Mouse (Mus musculus) cerebellum, adult 11 months (tissue): ENCODE measurements at regions not wholly inside any gene's neighbourhood (a gene's known extent, or its start where the extent isn't known, plus 50 kb on each side); places are given as distances from the start of the nearest gene placed in this dataset.

Experiments
- DNase-seq: peaks from one replicate; pipeline ENCODE4 v3.0.0; 2022

GRCm38 (mm10) chr13:35383624-35384018 lies 276.0 kb upstream of the Cdyl start:
- no peak for DNase-seq

GRCm38 (mm10) chr13:35388380-35388779 lies 271.3 kb upstream of the Cdyl start:
- no peak for DNase-seq

DNA sequence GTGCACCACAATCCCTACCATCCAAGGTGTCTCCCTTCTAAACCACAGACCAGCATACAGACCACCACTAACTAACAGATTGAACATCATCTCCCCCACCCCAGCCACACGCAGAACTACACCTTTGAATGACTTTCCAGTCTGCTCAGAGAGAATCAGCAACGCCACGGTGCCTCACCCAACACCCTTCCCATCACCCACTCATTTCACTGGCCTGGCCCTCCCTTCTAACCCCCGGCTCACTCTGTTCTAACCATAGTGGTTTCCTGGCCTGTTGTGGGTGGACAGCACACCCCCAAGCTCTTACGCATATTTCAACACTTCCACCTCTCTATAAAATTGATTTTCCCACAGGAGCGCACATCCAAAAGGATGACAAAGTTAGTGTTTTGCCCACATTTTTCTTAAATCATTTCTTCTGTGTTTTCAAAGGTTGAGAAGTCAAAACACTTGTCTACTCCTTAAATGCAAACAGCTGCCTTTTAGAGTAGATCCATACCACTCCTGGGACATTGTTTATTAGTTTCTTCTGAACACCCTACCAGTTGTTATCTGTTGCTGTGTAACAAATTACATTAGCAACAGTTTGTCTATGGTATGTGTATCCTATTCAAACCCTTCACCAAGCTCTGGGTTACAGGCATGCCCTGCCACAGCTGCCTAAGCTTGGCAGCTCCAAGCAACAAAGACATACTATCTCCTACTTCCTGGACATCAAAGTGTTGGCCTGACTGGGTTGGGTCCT lies 269.7 kb upstream of the Cdyl start:
- no peak for DNase-seq

- DNase-seq: no peak
Observed at GRCm38 (mm10) chr13:35390526-35390880, 269.1 kb upstream of the Cdyl start.

DNA sequence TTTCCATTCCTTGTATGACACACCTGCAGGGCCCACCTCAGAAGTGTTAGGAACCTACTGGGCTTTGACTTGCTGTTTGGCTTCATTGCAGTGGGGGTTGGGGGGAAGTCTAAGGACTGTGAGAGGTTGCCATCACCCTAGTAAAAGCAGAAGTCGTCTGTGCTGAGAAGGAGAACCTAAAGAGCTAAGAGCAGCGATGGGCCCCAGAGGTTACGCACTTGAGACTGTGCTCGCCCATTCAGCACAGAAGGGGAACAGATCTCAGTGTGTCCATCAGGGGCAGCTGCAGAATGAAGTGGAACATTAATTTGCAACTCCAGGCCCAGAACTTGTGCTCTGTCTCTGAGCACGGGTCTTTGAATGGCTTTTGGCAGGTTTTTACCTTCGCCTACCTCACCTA lies 267.5 kb upstream of the Cdyl start:
- no peak for DNase-seq

DNA sequence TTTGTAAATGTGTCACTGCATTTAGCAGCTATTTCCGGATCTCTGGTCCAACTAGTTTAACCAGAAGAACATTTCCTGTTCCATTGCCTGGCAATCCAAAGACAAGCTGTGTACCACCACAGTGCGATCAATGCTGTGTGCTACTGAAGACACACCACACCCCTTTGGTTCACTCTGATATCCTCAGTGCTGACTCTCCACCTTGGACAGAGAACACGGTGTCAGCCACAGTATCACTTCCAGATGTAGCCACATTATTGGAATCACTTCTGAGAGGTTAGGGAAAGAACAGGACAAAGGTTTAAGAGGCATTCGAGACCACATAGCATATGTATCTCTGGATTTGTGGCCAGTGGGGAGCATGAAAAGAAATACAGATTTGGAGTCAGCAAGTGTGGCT lies 264.4 kb upstream of the Cdyl start:
- no peak for DNase-seq

DNA sequence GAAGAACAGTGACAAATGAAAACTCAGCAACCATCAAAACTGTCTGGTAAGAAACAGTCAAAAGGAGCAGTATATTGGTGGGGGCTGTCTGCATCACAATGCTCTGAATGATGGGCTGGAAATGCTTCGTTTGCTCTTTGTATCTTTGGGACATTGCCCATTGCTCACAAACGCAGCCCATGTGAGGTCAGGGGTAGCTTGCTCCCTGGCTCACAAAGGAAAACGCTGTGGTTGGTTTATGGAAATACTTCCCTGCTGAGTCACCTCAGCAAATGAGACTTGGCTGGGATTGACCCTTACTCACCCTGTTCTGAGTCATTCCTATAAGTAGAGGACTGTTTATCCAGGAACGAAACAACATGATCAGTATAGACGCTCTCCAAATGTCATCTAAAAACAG lies 264.0 kb upstream of the Cdyl start:
- DNase-seq: no peak

GRCm38 (mm10) chr13:35397166-35397565 lies 262.5 kb upstream of the Cdyl start:
- no peak for DNase-seq

GRCm38 (mm10) chr13:35398192-35398591 lies 261.4 kb upstream of the Cdyl start:
- no peak for DNase-seq

- DNase-seq: no peak
Observed at GRCm38 (mm10) chr13:35402856-35403255, 256.8 kb upstream of the Cdyl start.

- no peak for DNase-seq
Observed at GRCm38 (mm10) chr13:35404428-35404827, 255.2 kb upstream of the Cdyl start.

- DNase-seq: no peak
Observed at GRCm38 (mm10) chr13:35405384-35405783, 254.2 kb upstream of the Cdyl start.

GRCm38 (mm10) chr13:35417500-35417899 lies 242.1 kb upstream of the Cdyl start:
- DNase-seq: no peak

DNA sequence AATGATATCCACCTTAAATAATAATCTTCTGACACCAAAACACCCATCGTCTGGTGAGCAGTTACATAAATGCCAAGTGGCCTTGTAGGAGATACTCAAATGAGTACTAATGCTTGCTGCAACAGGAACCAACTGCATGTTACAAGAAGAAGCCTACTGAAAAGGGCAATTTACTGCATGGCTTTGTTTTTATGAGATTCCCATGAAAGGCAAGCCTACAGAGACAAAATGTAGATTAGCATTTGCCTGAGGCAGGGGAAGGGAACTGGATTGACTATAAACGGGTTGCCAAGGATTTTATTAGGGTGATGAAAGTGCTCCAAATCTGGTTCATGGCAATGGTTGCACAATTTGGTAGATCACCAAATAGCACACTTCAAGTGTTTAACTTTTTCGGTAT lies 239.6 kb upstream of the Cdyl start:
- DNase-seq: no peak

DNA sequence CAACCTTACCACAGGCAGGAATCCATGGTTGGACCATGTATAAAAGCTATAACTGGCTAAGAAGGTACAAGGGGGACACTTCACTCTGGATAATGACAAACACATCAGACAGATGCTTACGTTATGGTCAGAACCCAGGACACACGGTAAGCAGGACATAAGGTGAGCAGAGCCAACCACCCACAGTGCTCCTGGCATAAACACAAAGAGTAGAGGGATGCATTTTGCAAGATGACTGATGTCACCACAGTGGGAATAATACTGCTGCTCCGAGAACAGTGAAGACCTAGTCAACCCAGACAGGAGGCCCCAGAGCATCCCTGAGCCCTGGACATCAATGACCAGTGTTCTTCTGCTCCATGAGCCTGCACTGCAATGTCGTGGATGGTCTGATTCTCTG lies 233.6 kb upstream of the Cdyl start:
- peak; percentile 5 for DNase-seq

DNA sequence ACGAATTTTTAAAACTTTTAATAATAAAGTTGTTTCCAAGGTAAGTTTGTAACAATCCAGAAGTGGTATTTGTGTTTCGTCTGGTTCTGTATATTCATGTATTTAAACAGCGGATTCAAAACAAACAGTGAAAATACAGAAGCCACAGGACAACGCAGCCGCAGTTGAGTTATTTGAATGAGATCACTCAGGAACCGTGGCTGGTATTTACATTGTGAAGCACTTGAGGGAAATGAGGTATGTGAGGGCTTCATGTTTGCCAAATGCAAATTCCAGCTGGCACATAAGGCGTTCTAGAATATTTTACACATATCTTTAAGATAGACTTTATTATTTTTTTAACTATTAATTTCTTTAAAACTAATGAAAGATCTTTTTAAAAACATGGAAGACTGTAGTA lies 224.5 kb upstream of the Cdyl start:
- DNase-seq: no peak

DNA sequence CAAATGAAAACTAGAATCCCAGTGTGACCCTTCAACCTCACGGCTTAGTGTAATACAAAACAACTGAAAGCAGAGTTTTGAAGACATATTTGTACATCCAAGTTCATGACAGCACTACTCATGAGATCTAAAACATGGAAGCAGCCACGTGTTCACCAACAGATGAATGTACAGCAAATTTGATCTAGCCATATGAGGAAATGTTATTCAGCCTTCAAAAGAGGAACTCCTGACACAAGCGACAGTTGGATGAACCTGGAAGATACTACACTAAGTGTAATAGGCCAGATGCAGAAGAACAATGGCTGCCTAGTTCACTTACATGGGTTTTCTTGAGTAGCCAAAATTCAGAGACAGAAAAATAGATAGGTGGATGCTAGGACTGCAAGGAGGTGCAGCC lies 212.0 kb upstream of the Cdyl start:
- no peak for DNase-seq

DNA sequence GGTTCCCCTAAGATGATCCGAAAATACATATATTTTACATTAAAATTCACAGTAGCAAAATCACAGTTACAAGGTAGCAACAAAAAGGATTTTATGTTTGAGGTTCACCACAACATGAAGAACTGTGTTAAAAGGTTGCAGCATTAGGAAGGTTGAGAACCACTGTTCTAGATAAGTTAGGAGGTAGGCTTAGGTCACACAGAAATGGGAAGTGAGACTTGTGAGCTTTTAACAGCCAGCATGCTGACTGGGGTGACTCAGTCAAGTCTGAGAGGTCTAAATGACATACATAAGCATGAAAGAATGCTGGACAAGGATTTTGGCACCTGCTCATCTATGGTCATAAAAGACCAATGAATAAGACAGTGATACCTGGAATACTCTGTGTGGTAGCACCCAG lies 207.2 kb upstream of the Cdyl start:
- no peak for DNase-seq

- DNase-seq: no peak
Observed at GRCm38 (mm10) chr13:35453222-35453914, 206.3 kb upstream of the Cdyl start.

DNA sequence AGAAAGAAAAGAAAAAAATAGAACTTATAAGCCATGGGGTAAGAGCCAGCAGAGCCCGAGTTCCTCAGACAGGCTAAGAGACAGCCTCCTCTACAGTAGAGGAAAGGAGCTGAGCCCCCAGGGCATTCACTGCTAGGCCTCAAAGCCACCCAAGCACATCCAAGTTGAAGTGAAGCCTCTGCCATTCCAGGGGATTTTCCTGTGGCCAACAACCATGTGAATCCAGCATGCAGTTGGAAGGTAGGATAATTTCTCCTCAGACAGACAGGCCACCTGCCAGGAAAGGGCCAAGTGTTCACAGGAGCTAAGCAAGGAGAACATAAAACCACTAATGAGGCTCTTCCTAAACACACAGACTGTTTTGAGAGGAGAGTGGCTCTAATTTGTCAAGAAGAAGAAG lies 199.6 kb upstream of the Cdyl start:
- DNase-seq: no peak

- DNase-seq: no peak
Observed at GRCm38 (mm10) chr13:35463231-35463630, 196.4 kb upstream of the Cdyl start.

- DNase-seq: no peak
Observed at GRCm38 (mm10) chr13:35463850-35464249, 195.8 kb upstream of the Cdyl start.

DNA sequence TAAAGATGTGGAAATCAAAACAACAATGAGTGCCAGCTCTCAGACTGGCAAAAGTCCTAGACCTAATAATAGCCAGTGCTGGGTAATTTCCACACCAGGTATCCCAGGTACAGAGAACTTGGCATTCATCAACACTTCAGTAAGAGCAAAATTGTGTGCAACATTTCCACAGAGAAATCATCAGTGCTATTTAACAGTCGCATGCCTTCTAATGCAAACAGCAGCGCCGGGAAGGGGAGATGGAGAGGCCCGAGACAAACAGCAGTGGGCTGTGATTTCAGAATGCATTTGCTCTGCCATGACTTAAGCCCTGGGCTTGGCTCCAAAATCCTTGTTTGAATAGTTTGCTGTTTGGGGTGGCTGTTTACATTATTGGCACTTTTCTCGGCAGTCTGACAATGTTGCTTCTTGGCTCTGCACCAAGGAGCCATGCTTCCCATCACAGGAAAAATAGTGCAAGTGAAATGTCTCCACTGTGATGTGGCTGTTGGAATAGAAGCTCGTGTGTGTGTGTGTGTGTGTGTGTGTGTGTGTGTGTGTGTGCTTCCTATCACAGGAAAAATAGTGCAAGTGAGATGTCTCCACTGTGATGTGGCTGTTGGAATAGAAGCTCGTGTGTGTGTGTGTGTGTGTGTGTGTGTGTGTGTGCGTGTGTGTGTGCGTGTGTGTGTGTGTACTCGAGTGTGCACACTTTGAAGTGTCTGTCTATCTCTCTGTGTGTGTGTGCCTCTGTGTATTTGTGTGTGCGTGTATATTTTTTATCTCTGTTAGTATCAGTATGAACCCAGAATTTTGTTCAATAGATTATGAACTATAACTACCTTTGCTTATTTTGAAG lies 190.1 kb upstream of the Cdyl start:
- peak; percentile 49 for DNase-seq

- no peak for DNase-seq
Observed at GRCm38 (mm10) chr13:35478226-35478625, 181.4 kb upstream of the Cdyl start.
